Mouse (Mus musculus) frontal cortex, adult 2 months (tissue): ENCODE results near the gene Arfrp1. TPM values are rescaled to one million over a fixed set of nuclear protein-coding genes. Genes with fewer than 3 reads are reported as not detected.

ENCODE experiments used
- DNase-seq, 2 experiments: peaks; one replicate each; pipeline ENCODE4 v3.0.0; 2022; ENCODE audit warnings: low spot score in 1 of 2; ENCODE audit errors: extremely low spot score in 1 of 2
- polyA plus RNA-seq: library from polyadenylated mRNA; depleted of rRNA; stranded (reverse); fragments of >200 nt; gene quantifications from 2 replicates; pipeline ENCODE4 v1.2.3, GENCODE M21; 2012

Gene Arfrp1
- polyA plus RNA-seq, 1 experiment, result 75.8 TPM

DNA sequence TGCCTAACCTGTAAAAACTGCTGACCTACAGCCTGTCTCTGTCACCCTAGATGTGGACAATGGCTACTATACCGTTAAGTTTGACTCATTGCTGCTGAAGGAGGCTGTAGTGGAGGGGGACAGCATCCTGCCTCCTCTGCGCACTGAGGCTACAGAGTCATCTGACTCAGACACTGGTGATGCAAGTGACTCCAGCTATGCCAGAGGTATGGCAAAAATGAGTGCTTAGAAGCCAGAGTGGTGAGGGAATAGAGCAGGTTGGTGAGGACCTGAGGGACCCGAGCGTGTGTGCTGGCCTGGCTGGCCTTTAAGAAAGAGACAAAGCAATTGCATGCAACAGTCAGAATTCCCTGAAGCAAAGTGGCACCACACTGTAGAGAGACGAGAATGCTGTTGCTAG, 13.5 kb upstream of the Arfrp1 start:
- no peak for DNase-seq

DNA sequence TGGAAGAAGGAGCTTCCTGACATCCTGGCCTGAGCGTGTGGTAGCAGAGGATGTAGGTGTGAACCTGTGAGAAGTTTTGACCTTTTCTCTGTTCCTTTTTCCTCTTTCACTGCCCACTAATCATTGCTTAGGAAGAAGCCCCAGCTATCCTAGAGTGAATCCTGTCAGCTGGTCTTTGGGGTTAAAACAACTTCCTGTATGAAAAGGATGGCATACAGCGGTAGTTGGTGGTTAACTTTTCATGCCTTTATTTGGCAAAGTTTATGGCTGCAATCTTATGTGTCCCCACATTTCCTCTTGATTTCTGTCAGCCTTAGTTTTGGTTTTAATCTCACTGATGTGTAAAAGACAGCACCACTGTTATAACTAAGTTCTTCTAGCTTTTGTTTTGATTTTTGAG, 12.0 kb upstream of the Arfrp1 start:
- no peak for DNase-seq

DNA sequence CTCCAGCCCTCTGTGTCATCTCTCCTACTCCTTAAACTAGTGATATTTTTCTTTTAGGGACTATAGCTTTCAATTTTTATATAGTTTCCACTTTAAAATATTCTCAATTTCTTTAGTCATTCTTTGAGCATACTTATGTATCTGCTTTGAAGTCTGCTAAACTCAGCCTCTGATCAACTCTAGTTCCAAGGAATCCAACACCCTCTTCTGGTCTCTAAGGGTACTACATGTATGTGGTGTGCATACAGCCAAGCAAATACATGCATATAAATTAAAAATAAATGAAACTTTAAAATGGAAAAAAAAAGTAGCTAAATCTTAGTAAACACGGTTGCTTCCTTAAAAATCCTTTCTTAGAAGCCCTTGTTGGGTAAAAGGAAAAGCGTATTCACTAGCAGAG, 10.6 kb upstream of the Arfrp1 start:
- no peak for DNase-seq

DNA sequence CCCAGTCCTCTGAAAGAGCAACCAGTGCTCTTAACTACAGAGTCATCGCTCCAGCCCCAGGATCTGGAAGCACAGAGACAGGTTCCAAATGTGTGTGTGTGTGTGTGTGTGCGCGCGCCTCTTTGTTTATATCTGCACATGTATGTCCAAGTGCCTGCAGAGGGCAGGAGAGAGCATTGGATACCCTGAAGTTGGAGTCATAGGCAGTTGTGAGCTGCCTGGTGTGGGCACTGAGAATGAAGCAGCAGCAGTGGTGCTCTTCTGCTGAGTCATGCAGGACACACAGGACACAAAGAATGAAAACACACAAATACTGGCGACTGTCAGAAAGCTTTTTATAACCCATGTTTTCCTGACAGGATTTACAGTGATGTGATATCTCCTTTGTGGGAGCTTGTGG, 4.8 kb upstream of the Arfrp1 start:
- DNase-seq, result no peak

DNA sequence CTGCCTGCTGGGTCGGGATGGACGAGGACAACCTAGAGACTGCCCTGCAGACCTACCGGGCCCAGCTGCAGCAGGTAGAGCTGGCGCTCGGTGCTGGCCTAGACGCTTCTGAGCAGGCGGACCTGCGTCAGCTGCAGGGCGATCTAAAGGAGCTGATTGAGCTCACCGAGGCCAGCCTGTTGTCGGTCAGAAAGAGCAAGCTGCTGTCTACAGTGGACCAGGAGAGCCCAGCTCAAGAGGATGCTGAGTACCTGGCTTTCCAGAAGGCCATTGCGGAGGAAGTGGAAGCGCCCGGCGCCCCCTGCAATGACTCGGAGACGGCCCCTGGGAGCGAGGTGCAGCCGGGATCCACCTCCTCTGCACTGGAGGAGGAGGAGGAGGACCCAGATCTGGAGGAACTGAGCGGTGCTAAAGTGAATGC, 461 bp upstream of the Arfrp1 start:
- no peak for DNase-seq

DNA sequence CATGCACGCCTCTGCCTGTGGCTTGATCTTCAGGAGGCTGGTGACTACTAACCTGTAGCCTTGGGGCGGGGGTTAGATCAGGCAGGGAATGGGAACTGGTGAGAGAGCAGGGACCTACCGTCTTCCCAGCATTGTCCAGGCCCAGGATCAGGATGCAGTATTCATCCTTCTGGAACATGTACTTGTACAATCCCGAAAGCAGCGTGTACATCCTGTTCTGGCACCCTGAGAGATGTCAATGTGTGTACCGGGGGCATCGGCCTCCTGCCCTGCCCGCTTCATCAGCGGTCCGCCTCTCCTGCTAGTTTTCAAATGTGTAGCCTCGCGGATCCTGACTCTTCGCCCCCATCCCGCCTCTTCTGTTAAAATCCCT, 731 bp downstream of the Arfrp1 start:
- DNase-seq, result no peak

DNA sequence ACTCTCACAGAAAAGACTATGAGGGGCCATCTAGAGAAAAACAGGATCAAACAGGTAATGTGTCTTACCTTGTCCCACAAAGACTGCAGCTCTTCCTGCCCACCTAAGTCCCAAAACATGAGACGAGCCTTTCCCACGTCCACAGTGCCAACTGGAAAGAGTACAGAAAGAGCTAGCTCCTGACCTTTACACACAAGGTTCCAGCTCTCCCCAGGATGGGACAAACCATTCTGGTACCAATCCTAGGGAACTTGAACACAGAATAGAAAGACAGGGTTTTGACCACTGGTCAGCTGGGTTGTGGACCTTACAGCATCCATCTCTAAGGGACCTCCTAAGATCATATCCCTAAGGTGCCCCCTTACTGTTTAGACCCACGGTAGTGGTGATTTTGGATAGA, 1.3 kb downstream of the Arfrp1 start:
- no peak for DNase-seq

DNA sequence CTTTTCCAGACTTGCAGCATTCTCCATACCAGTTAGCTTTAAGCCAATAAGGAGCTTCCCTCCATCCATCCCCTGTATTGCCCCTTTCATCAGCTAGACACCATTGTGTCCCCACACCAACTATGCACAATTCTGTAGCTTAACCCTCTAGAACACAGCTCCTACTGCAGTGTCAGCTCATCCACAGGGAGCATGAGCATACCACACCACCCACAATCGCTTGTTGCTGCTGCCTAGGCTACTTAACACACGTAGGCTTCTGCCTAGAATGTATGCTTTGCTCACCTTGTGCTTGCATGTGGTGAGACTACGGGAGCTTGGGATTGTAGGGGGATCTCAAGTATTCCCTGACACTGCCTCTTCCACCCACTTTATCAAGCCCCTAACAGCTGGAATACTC, 8.4 kb downstream of the Arfrp1 start:
- DNase-seq, result no peak

DNA sequence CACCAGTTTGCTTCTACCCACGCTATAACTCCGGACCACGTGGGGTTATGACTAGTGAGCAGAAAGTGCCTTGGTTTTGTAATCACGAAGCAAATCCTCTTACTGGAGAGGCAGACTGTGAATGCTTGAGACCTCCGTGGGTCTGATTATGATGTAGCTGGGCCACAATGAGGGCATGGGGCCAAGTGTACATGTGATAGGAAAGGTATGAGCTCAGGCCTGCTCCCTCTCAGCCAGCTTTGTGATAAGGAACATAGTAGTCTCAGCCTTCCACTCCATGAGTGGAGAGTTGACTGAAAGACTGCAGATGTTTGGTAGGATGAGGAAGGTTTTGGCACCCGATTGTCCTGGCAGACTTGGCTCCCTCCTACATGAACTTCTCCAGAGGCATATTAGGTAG, 22.4 kb downstream of the Arfrp1 start:
- DNase-seq, result no peak

DNA sequence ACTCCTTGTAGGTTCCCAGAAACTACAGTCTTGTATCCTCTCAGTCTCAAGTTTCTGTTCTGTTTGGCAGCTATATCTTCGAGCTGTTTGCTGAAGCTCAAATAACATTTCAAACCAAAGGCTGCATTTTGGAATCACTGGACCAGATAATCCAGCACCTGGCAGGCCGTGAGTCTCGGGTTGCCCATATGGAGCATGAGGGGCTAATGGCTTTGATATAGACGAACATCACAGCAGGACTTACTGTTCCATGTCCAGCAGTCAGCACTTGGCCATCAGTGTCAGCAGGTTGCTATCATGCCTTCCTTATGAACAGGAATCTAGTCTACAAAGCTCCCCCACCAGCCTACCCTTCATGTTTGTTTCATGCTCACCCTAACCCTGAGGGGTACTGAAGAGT, 24.8 kb downstream of the Arfrp1 start:
- DNase-seq, result no peak

DNA sequence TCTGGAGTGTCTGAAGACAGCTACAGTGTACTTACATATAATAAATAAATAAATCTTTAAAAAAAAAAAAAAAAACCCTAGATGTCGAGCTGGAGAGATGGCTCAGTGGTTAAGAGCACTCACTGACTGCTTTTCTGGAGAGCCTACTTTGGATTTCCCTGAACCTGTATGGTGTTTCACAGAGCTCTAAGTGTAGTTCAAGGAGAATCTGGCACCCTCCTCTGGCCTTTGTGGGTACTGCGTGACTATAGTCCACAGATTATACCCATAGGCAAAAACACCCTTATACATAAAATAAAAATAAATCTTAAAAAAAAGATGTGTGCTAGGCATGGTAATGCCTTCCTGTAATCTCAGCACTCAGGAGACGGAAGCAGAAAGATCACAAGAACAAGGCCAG, 31.2 kb downstream of the Arfrp1 start:
- peak; percentile 56 to 87 for DNase-seq

DNA sequence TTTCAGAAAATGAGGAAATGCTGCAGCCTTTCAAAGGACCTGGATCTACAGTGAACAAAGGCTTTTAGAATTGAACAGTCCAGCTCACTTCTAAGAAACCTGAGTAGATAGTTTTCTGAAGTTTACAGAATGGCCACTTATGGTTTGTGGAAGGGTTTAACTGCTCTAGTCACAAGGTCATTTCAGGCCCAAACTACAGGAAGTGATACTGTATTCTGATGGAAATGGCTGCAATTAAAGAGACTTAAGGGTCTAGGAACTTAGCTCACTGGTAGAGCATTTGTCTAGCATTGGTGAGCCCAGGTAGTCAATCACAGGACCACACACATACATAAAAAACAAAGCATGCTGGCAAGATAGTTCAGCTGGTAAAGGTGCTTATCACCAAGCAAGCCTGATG, 32.7 kb downstream of the Arfrp1 start:
- no peak for DNase-seq

DNA sequence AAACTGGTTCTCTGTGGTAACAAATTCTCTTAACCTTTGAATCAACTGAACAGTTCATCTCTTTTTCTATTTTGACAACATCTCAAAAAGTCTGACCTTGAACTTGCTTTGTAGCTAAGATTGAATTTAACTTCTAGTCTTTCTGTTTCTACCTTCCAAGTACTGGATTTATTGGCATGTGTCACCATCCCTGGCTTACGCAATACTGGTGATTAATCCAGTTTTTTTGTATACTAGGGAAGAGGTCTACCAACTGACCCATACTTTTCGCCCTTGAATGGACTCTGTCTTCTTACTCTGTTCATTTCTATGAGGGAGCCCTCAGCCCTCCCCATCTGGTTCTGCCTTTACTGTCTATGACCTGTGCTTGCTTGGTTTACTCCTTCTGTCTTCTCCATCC, 39.1 kb downstream of the Arfrp1 start:
- no peak for DNase-seq

DNA sequence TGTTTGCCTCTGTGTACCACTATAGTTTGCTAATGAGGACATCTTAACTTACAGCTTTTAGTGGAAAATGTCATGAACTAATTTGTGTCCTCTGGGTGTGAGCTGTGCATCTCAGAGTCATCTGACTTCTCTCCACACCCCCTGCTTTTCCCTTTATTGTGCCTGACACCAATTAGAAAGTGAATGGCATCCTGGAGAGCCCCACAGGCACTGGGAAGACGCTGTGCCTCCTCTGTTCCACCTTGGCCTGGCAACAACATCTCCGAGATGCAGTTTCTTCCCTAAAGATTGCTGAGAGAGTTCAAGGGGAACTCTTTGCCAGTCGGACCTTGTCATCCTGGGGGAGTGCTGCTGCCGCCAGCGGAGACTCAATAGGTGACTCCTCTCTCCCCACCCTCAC, 43.1 kb downstream of the Arfrp1 start:
- DNase-seq, result no peak

DNA sequence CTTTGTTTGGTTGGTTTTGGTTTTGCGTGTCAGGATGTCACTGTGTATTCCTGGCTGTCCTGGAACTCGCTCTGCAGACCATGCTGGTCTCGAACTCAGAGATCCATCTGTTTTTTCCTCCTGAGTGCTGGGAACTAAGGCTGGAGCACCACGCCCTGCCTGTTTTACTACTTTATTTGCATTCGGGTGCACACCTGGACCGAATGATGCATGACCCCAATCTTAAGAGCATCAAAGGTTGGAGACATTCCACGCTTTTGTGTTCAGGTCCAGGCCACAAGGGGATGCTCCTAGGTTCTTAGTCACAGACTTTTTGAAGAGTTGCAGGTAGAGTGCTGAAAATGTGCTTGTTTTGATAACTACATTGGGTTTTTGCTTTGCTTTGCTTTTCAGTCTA, 45.1 kb downstream of the Arfrp1 start:
- DNase-seq, result no peak

DNA sequence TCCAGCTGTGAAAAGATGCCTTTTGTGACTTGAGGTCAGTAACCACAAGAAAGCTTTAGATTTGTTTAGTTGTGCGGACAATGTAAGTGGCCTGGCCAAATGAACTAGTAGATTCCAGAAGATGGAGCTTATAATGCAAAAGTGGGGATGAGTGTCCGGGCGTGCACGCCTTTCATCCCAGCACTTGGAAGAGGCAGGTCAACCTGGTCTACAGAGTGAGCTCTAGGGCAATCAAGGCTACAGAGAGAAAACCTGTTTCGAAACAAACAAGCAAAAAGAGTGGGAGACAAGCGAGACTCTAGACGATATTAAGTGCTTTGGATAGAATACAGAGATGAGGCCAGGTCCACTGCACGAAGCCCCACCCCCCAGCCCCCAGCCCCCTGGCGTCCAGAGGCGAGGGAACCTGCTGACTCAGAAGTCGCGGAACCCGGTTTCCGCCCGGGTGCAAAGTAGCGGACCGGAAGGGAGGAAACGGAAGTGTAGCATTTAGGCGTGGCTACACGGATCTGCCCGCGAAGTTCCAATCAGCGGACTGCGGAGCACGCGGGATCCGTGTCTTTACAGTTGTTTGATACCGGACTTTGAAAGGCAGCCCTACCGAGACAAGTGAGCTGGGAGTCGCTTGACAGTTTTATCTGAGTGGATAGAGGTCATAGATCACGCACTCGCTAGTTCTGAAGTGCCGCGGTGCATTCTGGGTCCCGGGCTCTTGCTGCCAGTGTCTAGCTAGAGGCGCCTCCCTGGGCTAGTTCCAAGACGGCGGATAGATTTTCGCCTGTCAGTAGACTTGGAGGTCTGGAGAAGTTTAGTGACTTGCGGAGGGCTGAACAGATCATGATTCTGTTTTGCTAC, 45.7 kb downstream of the Arfrp1 start, which contains the start of gene Rtel1:
Gene Rtel1, plus strand, starts transcription at position 492 of the 855 bp plus-strand sequence.
- peak in 1 of 2 experiments; percentile 87 for DNase-seq

DNA sequence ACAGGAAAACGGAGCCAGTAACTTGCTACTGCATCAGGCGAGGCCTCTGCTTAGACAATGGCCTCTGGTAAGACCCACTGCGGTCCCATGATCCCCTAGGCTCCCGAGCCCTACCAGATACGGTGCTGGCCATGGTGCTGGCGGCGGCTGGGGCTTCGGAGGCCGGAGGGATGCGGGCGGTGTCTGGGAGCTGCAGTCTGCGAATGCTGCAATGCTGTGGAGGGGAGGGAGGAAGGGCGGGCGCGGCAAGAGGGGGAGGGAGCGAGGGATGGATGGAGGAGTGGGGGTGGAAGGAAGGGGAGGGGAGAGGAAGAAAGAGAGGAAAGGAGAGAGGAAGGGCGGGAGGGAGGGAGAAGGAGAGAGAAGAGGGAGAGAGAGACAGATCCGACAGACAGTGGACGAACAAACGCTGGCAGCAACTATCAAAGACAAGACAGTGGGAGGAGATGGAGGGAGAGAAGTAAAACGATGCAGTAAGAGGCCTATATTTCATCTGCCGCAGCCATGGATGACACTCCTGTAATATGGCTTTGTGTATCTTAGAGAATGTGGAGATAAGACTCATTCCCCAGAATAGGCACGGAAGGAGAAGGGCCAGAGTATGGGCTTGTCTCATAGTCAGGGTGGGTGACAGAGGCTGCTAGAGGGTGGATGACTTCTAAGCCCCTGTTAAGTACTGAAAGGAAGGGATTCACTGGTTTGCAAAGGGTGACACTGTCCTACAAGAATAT, 51.0 kb downstream of the Arfrp1 start, which contains the start of gene Stmn3:
Gene Stmn3, minus strand, starts transcription at position 421 of the 731 bp plus-strand sequence.
- peak in 1 of 2 experiments; percentile 79 for DNase-seq

DNA sequence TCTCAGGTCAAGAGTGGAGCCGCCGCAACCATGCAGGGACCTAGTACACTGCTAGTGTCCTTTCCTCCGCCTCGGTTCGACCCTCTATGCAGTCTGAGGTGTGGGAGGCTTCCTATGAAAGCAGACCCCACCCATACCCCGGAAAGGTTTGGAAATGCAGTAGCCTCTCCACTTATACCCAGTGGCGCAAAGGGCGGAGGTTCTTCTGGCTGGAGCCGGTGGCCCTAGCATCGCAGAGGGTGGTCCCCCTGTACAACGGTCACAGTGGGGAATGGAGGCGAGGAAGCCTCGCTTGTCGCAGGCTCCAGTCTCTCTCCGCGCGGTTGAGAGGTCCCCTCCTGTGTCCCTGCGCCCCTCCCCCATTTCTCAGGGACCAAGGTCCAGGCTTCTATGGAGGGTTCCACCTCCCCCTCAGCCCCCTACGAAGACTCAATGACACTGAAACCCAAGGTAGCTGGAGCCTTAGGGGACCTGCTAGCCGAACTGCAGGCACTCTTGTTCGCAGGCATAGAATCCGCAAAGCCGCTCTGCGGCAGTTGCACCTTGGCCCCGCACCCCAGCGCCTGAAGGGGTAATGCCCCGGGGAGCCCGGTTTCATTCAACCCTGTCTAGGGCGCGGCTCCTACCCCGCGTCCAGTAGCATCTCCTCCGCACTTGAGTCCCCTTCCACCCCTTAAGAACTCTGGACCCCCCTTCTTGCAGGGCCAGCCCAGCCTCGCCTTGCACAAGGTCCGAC, 51.7 kb downstream of the Arfrp1 start:
- DNase-seq, result no peak

DNA sequence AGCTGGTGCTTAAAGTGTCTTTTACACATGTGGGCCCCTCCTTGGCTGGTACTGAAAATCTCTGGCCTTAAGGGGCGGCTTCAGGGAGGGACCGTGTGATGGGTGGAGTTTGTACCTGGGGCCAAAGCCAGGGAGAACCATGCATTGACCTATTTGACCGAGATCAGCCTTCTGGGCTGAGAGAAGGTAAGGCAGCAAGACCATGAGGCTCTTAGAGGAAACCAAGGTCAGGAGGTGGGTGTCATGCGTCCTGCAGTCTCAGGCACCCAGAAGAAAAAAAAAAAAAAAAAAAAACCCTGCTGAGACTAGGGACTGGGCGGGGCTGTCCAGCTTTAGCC, 52.2 kb downstream of the Arfrp1 start:
- no peak for DNase-seq

DNA sequence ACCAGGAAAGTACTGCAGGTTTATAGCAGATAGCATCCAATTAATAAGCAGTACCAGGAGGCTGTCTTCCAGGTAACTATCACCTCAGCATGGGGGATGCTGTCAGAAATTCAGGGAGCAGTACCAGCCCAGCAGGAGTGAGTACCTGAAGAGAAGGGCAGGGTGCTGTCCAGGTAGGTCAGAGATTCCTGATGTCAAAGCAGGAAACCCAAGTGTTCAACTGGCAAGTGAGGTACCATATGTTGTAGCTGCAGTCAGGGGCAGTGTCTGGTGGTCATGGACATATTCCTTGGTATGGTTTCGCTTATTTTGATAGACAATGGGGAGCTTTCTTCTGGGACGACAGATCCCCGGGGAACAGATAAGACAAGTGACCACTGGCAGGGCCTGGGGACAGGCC, 52.8 kb downstream of the Arfrp1 start:
- no peak for DNase-seq
